Mouse (Mus musculus) adrenal gland (tissue): ENCODE data around the gene Syngr1.
"Not testable (repeated sequence)": the region's sequence is repeated elsewhere in the genome, so short reads cannot be mapped to it uniquely, and the experiment has no call there.

Experiments used
- intact Hi-C: fragments of 180-260 bp; cut with DNase I; formaldehyde crosslinking; loops from one replicate; pipeline ENCODE4 v1.15.1; 2025

Syngr1 gene

GRCm38 (mm10) chr15:80111436-80111835, 20.3 kb downstream of the Syngr1 start:
- intact Hi-C loops = no loop called here

GRCm38 (mm10) chr15:80112499-80112898, 21.4 kb downstream of the Syngr1 start:
- intact Hi-C loops = no loop called here

GRCm38 (mm10) chr15:80114414-80114813, 23.3 kb downstream of the Syngr1 start:
- intact Hi-C loops = no loop called here

GRCm38 (mm10) chr15:80115256-80115655, 24.1 kb downstream of the Syngr1 start:
- intact Hi-C loops = no loop called here

GRCm38 (mm10) chr15:80115866-80116794, 25.0 kb downstream of the Syngr1 start:
- intact Hi-C loops = no loop called here

GRCm38 (mm10) chr15:80117154-80117553, 26.0 kb downstream of the Syngr1 start:
- intact Hi-C loops = no loop called here

- intact Hi-C loops = no loop called here
These were observed 27.9 kb downstream of the Syngr1 start for GRCm38 (mm10) chr15:80119076-80119475.

GRCm38 (mm10) chr15:80121721-80122325, 30.7 kb downstream of the Syngr1 start:
- intact Hi-C loops = no loop called here

GRCm38 (mm10) chr15:80122431-80122830, 31.3 kb downstream of the Syngr1 start:
- intact Hi-C loops = not testable (repeated sequence)

- intact Hi-C loops = no loop called here
These were observed 33.5 kb downstream of the Syngr1 start for GRCm38 (mm10) chr15:80124651-80125050.

- intact Hi-C loops = no loop called here
These were observed 36.1 kb downstream of the Syngr1 start for GRCm38 (mm10) chr15:80127191-80127590.

- intact Hi-C loops = loop anchor here (5.0 kb wide), 1 partner anchor 43 kb away; no protein-coding TSS in a partner anchor
These were observed 38.8 kb downstream of the Syngr1 start for GRCm38 (mm10) chr15:80129982-80130381.

GRCm38 (mm10) chr15:80130689-80131088, 39.6 kb downstream of the Syngr1 start:
- intact Hi-C loops = loop anchor here (5.0 kb wide), 1 partner anchor 43 kb away; no protein-coding TSS in a partner anchor

- intact Hi-C loops = loop anchor here (5.0 kb wide), 1 partner anchor 44 kb away; no protein-coding TSS in a partner anchor
These were observed 40.3 kb downstream of the Syngr1 start for GRCm38 (mm10) chr15:80131421-80131820.

- intact Hi-C loops = loop anchor here (5.0 kb wide), 1 partner anchor 45 kb away; no protein-coding TSS in a partner anchor
These were observed 41.3 kb downstream of the Syngr1 start for GRCm38 (mm10) chr15:80132452-80132851.

GRCm38 (mm10) chr15:80132993-80133586, 42.0 kb downstream of the Syngr1 start, which contains the start of gene Tab1:
Tab1 (plus strand) TSS chr15:80133127.
- intact Hi-C loops = loop anchor here (5.0 kb wide), 1 partner anchor 46 kb away; no protein-coding TSS in a partner anchor

- intact Hi-C loops = loop anchor here (5.0 kb wide), 1 partner anchor 47 kb away; no protein-coding TSS in a partner anchor
These were observed 42.7 kb downstream of the Syngr1 start for GRCm38 (mm10) chr15:80133682-80134449.

- intact Hi-C loops = loop anchor here (5.0 kb wide), 1 partner anchor 47 kb away; no protein-coding TSS in a partner anchor
These were observed 43.3 kb downstream of the Syngr1 start for GRCm38 (mm10) chr15:80134450-80134847.

GRCm38 (mm10) chr15:80135499-80135898, 44.4 kb downstream of the Syngr1 start:
- intact Hi-C loops = no loop called here

- intact Hi-C loops = no loop called here
These were observed 45.5 kb downstream of the Syngr1 start for GRCm38 (mm10) chr15:80136645-80137044.
